Mouse (Mus musculus) retina, postnatal 7 days (tissue): ENCODE results near the gene Ptprt.
A peak's percentile ranks its signal among the peaks of the same experiment; 100 is the strongest.

ENCODE experiments used
- DNase-seq: peaks from one replicate; pipeline ENCODE4 v3.0.0-alpha.2; 2012; ENCODE audit warnings: low read depth, low spot score

Gene Ptprt

DNA sequence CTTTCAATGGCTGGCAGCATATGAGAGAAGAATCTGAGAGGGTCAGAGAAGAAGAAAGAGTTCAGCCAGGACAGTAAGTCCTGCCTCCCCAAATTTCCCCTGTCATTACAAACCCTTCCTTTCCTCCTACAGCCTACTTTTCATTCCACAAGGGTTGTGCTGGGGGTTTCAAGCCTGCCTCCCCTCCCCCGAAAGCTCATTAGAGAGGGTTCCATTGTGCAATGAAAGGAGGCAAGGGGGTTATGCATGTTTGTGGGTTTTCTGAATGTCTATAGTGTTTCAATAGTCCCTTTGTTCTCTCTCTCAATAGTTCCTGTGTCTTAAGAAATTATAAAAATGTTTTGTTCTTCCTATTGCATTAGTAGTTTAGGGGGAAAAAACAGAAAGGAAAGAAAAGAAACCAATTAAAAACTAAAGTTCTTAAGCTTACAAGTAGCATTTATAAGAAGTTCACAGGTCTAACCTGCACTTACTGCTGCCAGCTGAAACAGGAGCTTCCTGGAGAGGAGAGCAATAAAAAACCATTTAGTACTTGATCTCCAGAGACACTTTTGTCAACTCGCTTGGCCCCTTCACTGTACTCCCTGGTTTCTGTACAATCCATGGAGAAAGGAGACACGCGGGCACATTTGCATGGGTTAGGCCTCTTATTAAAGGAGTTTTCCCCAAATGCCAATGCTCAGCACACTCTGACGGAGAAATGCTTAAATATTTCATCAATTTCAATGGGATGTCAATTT is 247.7 kb downstream of the Ptprt start:
- peak; percentile 5 for DNase-seq

DNA sequence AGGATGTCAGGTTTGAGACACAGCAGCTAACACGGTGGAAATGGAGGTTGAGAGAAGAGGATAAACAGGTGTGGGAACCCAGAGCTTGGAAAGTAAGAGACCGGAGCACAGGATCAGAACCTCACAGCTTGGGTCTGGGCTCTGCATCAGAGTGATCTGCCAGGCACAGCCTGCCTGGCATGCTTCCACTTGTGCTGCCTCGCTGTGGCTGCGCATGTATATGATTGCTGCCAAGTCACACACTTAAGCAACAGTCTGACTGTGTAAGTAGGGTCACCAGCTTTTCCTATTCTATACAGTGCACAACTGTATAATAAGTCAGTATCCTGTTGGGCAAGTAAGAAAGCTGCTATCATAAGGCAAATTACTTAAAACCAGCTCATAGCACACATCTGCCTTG is 249.9 kb downstream of the Ptprt start:
- no peak for DNase-seq

DNA sequence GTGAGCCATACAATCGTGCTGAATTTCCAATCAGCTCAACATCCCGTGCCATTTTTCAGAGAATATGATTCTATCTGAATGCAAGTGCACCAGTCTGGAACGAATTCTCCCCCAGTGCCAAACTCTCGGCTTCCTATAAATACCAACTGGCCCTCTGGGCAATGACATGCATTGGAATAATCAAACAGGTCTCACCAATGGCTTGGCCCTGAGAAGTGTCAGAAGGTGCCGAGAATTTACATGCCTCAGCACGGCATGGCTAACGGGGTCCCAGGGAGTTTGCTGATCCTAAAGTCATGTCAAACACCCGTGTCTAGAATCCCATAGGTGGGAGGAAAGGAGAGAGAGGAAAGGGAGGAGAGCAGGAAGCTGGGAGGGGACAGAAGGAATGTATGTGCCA is 251.7 kb downstream of the Ptprt start:
- no peak for DNase-seq

DNA sequence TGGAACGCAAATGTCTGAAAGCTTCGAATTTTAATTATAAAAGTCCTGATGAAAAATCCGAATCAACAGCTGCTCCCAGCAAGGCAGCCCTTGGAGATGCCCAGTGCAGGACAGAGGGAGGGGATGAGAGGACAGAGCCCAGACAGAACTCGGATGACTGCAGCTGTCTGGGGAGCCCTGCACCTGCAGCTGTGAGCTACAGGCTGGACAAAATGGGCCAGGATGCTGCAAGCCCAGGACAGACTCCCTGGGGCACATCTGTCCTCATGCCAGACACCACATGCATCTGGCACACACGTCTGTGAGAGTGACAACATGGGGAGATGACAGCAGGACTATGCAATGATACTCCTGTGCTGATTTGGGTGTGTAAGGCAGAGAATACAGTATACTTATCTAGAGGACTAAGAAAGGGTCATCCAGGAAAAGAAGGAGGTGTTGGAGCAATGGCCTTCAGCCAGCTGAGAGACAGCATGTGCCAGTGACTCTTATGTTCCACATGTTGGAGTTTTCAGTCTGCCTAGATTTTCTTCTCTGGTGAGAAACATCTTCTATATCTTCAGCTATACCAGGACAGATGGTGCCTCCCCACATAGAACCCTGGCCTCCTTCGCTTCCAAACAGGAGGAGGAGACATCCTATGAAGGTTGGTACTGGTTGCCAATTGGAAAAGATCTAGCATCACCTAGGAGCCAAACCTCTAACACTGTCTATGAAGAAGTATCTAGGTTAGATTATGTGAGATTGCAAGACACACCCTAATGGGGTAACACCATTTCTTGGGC is 259.4 kb downstream of the Ptprt start:
- DNase-seq, result no peak

DNA sequence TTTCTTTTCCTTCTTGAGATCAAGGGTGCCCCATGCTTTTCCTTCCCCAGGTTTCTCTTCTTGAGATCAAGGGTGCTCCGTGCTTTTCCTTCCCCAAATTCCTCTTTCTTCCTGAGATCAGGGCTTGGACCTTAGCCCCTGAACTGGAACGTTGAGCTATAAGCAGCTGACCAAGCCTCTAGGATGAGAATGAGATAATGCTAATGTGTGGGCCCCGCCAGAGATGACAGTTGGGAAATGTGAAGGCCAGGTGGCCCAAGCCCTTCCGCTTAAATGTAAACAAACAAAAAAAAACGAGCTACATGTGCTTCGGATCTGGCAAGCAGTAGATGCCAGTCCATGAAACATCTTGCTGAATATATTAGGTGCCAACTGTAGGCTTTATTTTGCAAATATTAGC is 266.3 kb downstream of the Ptprt start:
- no peak for DNase-seq

DNA sequence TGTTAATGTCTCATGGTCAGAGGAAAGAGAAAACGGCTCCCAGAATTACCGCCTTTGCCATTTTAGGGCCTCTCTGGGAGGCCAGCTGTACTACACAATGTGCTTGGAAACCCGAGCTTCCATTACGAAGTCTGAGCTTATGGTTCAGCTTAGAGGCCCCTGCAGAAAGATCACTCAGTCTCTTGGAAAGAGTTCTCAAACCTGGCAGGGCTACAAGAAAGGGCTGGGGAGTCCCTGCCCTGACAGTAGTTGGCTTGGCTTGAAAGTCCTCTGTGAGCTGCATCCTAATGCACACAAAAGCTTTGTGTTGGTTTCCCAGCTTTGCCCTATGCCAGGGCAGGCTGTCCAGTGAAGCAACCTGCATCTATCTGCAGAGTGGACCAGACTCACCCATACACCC is 269.1 kb downstream of the Ptprt start:
- no peak for DNase-seq

DNA sequence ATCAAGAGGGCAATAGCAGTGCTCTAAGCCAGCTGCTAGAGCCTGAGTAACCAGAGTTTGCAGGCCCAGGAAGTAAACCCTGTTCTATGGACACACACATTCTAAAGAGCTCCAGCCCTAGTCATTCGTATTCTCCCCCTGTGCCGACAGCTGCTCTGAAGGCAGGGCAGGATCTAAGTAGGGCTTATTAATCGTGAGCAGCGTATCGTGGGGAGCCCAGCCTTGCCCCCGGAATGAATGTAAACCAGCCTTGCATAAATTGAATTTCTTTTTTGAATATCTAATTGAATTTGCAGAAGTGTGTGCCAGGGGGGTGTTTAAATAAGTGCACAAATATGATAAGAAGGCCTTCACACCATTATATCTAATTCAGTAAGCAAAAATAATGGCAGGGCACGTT is 283.6 kb downstream of the Ptprt start:
- DNase-seq, result no peak

DNA sequence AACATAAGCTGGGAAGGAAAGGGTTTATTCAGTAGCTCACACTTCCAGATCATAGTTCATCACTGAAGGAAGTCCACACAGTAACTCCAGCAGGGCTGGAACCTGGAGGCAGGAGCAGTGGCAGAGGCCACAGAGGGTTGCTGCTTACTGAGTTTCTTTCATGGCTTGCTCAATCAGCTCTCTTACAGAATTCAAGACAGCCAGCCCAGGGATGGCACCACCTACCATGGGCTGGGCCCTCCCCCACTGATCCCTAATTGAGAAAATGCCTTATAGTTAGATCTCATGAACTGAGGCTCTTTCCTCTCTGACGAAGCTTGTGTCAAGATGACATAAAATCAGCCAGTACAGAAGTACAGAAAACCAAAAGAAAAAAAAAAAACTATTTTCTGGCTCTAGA is 311.9 kb downstream of the Ptprt start:
- no peak for DNase-seq

DNA sequence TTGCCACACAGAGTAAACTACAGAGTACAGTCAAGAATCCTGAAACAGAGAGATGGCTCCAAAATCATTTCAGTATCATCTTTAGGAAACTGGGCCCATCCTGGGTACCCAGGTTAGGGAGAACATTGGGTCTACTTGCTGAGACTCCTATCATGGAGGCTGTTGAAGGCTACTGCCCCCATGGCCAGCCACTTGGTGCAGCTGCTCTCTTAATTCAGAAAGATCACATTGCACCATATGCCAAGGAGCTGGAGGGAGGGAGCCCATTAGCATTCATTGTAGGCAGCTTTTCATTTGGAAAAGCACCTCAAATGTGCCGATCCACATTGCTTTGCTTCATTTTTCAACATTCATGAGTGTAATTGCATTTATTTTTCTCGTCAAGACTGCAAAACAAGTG is 319.1 kb downstream of the Ptprt start:
- no peak for DNase-seq

DNA sequence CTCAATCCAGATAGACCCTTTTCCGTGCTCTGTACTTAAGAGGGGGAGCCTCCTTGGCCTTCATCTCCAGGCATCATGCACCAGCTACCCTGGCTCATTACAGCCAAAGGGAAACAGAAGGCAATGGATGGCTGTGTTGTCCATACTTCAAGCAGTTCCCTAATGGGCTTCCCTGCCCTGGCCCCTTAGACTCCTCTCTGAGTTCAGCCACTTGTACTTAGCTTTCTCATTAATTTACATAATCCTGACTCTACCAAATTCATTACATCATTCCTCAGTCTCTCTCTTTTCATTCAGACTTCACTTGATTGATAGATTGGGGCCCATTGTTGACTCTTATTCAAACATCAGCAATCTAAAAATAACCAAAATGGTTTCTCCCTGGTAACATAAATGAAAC is 320.7 kb downstream of the Ptprt start:
- DNase-seq, result no peak

DNA sequence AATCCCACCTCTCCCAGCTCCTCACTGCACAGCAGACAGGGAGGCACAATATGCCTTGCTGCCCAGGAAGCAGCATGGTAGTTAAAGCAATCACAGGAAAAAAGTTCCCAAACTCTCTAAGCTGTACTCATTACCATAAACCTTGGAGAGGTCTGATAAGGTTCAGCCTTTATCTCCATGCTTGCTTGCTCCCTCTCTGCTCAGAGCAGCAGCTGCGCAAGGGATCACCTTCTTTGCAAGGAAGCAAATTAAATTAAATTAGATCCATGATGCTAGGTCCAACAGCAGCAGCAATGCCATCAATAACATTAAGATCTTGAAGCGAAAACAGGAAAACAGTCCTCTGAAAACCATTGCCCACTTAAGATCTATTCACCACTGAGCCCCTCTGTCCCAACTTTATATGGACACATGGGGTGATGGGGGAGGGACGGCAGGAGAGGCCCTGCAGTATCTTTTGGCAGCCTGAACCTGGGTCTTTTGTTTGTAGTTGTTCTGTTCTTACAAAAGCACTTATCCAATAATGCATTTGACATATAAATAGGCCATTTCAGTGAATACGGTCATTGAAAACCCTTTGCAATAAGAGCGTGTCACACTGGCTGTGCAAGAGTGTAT is 328.8 kb downstream of the Ptprt start:
- DNase-seq, result no peak

DNA sequence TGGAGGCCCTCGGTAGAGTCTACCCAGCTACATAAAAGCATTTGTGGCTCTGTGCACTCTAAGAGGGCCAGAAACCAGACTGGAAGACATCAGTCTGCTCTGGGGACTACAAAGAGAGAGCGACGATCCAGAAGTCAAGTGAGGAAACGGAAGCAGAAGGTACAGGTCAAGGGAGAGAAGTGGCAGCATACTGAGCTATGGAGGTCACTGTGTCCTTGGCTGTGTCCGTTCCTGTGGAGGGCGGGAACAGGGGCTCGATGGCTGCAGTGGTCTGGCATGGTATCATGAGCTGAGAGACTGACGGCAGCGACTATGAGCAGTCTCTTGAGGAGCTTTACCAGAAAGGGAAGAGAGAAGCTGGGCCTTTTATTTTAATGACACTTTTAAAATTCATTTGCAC is 331.5 kb downstream of the Ptprt start:
- DNase-seq, result no peak

DNA sequence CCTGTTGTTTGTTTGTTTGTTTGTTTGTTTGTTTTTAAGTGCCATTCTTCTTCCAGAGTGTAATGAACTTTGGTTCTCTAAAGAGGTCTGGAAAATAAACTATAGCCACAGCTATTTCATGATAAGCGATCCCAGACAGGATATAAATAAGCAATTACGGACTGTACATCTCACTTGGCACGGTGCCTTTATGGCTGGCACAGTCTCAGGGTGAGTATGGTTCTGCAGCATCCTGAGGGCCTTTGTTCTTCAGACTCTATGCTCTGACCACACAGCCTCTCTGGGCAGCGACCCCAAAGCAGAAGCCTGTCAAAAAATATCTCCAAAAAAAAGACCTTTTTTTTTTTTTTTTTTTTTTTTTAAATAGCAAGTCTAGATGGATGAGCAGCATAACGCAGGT is 338.5 kb downstream of the Ptprt start:
- DNase-seq, result no peak

DNA sequence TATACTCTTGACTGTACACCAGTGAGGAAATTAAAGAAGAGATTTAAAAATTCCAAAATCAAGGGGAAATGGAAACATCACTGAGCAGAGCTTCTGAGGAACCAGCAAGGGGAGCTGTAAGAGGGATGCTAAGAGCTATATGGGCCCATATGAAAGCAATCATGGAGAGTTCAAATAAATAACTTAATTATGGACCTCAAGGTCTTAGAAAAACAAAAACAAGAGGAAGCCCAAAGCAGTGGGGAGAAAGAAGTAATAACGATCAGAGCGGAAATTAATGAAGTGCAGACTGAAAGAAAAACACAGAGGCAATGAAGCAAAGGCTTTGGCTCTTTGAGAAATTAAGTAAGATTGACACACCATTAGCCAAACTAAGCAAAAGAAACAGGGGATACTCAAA is 353.0 kb downstream of the Ptprt start:
- no peak for DNase-seq

DNA sequence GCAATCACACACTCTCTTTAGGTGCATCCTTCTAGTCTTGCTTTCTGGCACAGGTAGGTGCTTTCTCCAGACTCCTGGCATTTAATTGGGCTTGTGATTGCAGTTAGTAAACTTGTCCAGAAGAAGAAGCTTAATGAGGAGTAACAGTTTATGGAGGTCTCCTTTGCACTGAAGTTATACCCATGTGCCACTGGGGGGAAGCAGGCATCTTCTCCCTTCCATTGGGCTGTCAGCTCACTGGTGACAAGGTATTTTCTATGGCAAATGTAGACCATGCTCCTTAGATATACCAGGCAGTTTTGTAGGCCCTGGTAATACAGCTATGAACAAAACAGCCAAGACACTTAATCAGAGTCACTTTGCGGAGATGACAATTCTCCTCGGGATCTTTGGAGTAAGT is 366.9 kb downstream of the Ptprt start:
- no peak for DNase-seq

DNA sequence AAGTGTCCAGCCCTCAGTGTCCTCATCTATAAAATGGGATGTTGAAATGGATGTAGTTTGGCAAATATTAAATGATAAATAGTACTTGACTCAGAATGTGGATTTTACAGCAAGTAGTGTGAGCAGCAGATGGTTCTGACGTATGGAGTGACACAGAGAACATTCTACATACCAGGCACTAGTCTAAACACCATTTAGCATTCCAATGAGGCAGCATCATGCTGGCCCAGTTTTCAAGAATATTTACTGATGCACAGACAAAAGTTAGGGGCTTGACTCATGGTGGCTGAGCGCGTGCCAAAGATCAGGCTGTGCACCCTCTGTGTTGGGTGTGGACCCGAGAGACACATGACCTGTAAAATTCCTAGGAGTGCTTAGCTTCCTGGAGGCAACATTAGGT is 378.3 kb downstream of the Ptprt start:
- DNase-seq, result no peak

DNA sequence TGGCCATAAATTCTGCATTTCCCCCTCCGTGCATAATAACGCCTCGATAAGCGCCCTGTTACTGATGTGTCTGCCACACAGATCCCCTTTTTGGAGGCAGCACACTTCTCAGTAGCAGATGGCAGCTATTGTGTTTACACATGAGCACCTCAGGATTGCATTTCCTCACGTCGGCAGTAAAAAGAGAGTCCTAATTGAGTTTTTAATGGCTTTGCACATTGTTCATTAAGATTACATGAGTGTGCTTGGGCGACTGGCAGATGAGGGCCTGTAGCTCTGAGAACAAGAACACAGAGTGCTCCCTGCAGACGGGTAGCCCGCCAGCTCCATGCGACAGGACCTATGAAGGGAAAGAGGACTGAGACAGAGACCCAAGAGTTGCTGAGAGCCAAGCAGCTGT is 378.8 kb downstream of the Ptprt start:
- peak; percentile 8 for DNase-seq

DNA sequence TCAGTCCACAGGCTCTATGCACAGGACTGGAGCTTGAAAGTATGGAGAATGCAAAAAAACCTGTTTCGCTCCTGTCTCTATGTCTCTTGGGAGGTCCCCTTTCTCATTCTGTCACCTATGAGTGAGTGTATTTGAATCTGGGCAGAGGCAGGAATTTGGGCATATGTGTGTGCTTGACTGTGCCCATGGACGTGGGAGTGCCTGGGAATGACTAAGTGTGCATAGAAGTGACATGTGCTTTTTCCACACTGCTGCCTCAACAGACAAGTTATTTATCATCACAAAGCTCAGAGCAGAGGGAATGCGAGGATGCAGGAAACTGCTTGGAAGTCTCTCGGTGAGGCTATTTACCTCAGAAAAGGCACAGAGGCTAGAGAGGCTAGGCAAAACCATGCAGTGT is 387.1 kb downstream of the Ptprt start:
- DNase-seq, result no peak

DNA sequence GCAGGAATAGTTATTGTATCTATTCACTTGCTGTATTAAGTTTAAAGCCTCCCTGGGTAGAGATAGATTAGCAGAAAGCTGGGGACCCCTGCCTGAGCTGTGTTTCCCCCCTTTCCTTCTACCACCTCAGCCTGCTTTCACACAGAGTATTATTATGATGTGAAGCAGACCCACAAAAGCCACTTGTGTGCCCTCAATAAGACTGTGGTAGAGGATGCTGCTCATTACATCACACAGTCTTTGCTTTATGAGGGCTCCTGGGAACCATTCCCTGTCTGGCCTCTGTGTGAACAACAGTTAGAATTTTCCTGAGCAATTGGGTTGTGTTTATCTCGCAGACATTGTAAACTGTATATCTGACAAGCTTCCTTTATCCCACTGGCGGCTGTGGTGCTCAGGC is 409.7 kb downstream of the Ptprt start:
- DNase-seq, result no peak

DNA sequence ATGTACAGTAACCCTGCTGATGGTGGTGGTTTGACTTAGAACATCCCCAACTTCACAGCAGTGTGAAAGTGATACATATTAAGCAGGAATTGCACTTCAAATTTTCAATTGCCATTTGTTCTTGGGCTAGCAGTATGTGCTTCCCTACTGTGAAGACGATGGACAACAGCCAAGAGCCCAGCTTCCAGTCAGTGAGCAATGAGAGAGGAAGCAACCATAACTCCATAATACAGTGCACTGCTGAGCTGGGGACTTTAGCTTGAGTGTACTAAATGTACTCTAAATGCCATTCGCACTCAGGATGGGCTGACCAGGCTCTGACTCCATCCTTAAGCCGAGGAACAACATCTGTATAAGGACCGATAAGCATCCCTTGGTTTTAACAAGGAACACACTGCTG is 412.7 kb downstream of the Ptprt start:
- DNase-seq, result no peak

DNA sequence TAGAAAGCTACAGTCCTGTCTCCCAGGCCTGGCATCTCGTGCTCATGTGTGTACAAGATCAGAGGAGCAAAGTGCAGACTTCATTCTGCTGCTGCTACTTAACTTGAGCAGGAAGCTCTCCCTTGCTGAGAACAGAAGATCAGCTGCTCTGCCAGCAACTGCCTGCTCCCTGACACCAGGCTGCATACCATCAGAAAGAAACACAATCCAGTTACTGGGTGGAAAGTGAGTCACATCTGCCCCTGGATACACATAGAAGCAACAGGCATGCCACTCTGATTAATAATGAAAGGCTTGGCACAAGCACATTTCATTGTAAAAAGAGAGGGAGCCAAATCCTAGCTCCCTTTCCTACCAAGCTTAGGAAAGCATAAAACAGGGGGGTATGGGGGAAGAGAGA is 438.5 kb downstream of the Ptprt start:
- no peak for DNase-seq

DNA sequence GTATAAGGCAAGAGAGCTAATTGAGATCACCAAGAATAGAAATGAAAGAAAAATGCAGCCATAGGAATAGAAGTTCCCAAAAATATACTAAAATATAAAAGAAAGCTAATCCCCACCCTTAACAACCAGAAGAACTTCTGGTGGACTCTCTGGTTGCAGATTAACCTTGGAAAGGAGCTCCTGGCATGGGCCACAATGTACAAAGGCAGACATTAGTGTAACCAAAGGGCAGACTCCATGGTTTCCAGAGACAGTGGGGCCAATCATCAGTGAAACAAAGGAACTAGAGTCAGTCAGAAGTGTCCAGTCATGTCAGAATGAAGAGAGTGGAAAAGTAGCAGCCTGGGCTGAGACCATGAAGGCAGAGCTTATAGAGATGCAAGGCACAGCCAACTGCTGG is 440.4 kb downstream of the Ptprt start:
- DNase-seq, result no peak

DNA sequence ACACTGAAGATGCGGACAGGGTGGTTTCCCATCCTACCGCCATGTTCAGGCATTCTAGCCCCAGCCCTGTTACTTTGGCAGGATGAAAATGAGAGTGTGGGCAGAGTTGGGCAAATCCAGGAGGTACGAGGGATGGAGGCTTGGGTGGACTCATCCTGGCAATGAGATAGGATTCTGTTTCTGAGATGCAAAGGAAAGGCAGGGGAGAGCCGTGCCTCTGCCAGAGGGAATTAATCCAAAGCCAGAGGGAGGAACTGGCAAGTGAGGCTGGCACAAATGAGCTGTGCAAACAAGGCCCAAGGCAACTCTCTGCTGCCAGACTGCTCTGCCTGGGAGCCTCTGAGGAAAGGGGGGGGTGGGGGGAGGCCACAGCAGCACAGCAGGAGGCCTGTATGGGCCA is 441.4 kb downstream of the Ptprt start:
- no peak for DNase-seq
